Mouse (Mus musculus): ENCODE data around the gene Thrap3.

Gene Thrap3

DNA sequence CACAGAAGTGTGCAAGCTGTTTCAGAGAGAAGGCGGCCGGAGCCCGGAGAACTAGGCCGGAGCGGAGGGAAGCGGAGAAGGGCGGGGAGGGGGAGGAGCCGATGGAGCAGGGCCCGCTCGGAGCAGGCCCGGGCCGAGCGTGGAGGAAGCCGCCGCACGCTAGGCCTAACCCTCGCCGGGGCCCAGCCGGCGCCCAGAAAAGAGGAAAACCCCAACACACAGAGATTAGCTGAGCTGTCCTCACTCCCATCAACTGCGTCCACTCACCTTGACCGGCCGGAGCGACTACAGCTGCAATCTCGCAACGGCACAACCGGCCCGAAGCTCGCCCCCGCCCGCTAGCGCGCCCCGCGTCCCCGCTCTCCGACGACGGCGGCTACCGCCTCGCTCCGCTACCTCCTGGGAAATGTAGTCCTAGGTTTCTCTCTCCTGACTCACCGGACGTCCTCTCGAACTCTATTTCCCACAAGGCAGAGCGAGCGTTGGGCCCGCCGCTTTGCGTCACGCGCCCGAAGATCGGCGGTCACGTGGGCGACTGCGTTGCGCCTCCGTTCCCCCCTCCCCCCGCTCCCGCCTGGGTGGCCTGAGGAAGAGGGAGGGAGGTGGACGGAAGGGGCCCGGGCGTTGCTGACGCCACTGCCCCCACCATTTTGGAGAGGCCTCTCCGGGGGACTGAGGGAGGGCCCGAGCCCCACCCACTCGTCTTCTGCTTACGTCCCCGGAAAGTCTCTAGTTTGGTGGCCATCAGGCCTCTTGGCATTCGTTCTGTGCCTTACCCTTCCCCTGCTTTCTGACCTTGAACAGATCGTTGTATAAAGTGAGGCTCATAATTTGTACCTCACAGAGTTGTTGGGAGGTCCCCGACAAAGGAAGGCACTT, at the start of gene Thrap3:
Thrap3 (minus strand) TSS at position 458 of the 879 bp plus-strand sequence.
- peak; percentile 99 for DNase-seq (ENCODE audit: low read depth)

- DNase-seq (ENCODE audit: low read depth): peak; percentile 68
Observed at GRCm38 (mm10) chr4:126251655-126252254, 49.2 kb upstream of the Thrap3 start.

- no peak for DNase-seq (ENCODE audit: low read depth)
Observed at GRCm38 (mm10) chr4:126250659-126251058, 48.1 kb upstream of the Thrap3 start.

GRCm38 (mm10) chr4:126248261-126248868, 45.8 kb upstream of the Thrap3 start:
- no peak for DNase-seq (ENCODE audit: low read depth)

- no peak for DNase-seq (ENCODE audit: low read depth)
Observed at GRCm38 (mm10) chr4:126246202-126246889, 43.8 kb upstream of the Thrap3 start.

GRCm38 (mm10) chr4:126242510-126242909, 40.0 kb upstream of the Thrap3 start:
- no peak for DNase-seq (ENCODE audit: low read depth)

DNA sequence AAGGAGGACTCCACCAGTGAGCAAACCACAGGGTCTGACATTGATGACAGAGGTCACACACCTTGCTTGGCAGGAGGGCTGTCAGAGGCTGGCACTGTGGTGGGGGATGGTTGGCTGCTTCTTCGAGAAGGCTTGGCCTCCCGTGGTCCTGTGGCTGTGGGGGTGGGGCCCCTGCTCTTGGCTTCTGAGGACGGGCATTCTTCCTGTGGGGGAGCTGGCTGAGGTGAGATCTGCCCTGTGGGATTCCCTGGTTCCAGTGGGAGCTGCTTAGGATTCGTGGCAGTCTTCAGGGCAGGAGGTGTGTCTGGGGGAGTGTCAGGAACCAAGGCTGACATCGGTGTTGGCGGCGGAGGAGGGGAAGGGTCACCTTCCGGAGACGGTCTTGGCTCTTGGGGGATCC, 39.4 kb upstream of the Thrap3 start:
- no peak for DNase-seq (ENCODE audit: low read depth)

DNA sequence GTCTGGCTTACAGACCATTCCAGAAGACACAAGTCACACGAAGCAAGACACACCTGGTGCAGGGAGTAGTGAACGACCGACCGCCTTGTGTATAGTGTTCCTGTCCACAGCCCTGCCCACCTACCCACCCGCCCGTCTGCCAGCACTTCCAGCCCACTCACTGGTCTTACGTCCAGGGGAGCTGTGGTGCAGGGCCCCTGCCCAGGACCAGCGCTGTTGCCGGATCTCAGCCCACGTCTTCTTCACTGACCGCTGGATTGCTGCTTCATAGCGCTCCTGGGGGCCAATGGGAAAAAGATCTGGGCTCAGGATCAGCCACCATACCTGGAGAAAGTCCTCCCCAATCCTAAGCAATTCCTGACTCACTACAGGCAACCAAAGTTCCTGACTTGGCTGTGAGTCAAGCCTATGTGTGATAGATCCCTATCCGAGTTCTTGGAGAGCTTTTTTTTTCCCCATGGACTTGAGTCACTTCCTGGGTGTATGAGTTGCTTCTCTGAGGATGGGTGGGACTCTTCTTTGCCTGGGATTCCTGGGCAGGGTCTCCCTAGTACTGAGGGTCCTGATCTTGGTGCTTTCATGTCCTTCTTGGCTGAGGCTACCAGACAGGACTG, 37.4 kb upstream of the Thrap3 start:
- no peak for DNase-seq (ENCODE audit: low read depth)

DNA sequence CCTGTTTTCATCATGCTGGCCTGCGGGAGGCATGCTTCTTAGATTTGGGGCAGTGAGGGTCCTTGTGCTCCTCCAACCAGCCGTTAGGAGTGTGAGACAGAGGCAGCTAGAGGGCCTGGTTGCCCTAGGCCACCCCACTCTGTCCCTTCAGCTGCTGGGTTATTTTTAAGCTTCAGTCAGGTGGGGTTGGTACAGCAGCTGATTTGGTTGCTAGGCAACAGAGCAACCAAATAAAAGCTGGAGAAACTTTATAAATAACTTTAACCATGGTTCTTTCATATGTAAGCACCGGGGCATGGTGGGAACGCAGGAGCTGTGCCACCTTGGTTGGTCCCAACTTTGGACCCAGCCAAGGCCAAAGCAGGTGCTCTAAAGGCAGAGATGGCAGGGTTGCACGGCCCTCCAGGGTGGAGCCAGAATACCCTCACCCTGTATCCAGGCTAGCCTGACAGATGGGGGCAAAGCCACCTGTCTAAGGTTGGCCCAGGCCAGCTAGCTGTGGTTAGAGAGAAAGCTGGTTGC, 35.2 kb upstream of the Thrap3 start:
- DNase-seq (ENCODE audit: low read depth): no peak

GRCm38 (mm10) chr4:126236467-126237280, 34.1 kb upstream of the Thrap3 start:
- no peak for DNase-seq (ENCODE audit: low read depth)

GRCm38 (mm10) chr4:126235191-126235590, 32.6 kb upstream of the Thrap3 start:
- no peak for DNase-seq (ENCODE audit: low read depth)

DNA sequence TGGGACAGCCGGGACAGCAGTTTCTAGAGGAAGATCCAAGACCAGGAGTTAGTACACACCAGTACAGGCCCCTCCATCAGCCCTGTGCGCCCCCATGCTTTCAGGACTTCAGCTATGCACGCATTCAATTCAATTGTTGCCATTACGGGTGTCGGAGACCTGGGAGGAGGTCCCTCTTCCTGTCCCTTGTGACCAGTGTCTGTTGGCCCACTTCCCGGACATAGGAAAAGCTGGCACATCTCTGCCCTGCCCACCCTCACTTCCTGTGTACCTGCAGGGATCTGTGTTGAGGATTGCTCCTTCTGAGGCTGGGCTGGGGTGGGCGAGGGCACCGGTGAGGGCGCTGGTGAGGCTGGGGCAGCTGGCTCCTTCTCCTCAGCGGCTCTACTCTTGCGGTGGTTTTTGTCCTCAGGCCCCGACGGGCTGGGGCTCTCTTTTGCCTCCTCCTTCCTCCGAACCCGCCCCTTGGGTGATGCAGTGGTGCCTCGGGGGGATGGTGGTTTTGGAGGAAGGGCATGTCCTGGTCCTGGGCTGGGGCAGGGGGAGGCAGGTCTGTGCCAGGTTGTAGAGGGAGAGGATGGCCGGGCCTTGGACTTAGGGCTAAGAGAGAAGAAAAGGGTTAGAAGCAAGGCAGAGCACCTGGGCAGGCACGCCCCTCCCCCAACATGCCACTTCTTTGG, 32.1 kb upstream of the Thrap3 start:
- DNase-seq (ENCODE audit: low read depth): no peak

DNA sequence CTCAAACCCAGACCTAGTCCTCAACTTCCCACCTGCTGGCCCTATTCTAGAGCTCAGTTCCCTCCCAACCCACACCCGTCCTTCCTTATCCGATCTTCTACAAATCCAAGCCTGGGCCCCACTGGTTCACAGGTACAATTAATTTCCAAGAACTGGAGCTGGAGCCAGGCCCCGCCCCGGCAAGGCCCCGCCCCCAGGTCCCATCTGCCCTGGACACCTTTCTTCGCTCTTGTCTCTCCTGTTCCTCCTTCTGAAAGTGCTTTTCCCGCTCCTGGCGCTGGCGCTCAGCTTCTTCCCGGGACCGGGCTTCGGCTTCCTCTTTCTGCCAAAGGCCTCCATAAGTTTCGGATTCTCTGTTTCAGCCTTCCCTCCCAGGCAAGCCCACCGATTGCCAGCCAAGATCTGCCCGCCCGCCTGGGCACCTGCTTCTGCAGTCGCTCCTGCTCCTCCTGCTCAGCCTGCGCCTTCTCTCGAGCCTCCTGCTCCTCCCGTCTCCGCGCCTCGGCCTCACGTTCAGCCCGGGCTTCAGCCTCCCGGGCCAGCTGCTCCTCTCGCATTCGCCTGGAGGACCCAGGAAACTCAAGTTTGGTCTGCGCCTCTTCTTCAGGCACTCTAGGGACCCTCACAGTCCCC, 31.2 kb upstream of the Thrap3 start:
- DNase-seq (ENCODE audit: low read depth): no peak

- peak; percentile 12 for DNase-seq (ENCODE audit: low read depth)
Observed at GRCm38 (mm10) chr4:126229900-126230299, 27.3 kb upstream of the Thrap3 start.

GRCm38 (mm10) chr4:126228144-126228543, 25.6 kb upstream of the Thrap3 start:
- DNase-seq (ENCODE audit: low read depth): no peak

DNA sequence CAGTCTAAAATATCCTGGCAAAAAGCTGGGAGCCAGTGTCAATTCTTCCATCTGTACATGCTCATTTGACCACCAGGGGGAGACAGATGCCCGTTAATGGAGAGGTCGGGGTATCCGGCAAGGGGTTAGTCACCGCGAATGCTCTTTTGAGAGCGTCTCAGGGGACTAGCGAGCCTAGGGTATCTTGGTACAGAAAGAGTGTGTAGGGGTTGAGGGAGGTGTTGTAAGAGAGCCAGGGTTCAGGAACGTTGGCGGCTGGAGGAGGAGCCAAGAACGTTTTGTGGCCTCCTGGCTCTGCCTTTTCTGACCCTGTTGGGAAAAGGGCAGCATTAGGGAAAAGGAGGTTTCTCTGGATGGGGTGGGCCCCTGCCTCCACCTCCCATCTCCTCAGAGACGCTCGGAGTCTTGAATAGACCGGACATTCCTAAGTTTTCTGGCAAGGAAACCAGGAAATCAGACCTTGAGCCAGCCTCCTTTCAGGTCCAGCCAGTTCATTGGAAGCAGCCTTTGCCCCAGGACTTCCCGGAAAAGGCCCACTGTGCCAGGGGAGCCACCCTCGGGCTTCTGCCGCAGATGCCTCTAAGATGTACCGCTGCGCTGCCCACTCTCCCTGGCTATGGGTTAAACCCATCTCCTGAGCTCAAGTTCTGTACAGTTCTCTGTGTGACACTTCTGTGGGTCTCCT, 24.7 kb upstream of the Thrap3 start:
- DNase-seq (ENCODE audit: low read depth): peak; percentile 81

DNA sequence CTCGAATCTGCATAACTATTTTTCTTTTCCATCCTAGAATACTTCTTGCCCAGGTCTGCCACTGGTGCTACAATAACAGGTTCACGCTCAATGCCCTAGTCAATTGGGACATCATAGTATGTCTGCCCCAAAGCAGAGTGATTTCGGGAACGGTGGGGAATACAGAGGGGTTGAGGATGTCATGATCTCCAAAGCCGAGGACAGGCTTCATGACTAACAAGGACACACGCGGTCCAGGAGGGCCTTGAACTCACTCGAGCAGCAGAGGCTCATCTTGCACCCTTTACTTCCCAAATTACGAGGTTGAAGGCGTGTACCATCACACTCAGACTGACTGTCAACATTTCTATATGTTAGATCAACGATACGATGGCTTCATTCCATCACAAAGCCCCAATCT, 24.1 kb upstream of the Thrap3 start:
- DNase-seq (ENCODE audit: low read depth): no peak

GRCm38 (mm10) chr4:126222631-126223030, 20.1 kb upstream of the Thrap3 start:
- no peak for DNase-seq (ENCODE audit: low read depth)

- DNase-seq (ENCODE audit: low read depth): no peak
Observed at GRCm38 (mm10) chr4:126220045-126220444, 17.5 kb upstream of the Thrap3 start.

Data from 416B (cell line).